Mouse (Mus musculus) liver, adult 2 months (tissue): ENCODE measurements around the gene Psma6.

Experiments
- CTCF ChIP-seq: fragments of 200-500 bp; IDR thresholded peaks from 2 replicates; pipeline ENCODE4 v1.5.1; 2011; ENCODE audit warnings: low read depth, low read length, control low read depth
- POLR2A ChIP-seq: fragments of 200-500 bp; IDR thresholded peaks from 2 replicates; pipeline ENCODE4 v1.6.1; 2011; ENCODE audit warnings: low read length, control low read depth; ENCODE audit not compliant: insufficient read depth; ENCODE audit errors: extremely low read depth

DNA sequence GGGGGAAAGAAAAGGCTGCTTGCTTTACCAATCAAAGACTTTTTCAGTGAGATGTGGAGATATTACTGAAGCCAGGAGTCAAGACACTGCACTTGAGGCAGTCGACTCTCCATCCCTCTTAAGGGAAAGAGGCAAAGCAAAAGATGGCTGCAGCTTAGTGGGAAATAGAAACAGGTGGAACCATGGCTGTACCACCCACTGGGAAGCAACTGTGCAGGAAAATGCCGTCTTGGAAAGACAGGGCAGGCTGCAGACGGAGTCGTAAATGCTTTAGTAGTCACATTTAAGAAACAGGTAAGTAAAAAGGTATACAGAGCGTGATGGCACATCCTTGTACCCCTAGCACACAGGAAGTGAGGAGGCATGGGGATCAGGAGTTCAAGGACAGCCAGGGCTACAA, 79.1 kb downstream of the Psma6 start:
- TF ChIP-seq CTCF (no peak), POLR2A (no peak)
